Mouse (Mus musculus) stomach, embryonic 16.5 days (tissue): ENCODE results near the gene Psmd2. TPM values are rescaled to one million over a fixed set of nuclear protein-coding genes. Genes with fewer than 3 reads are reported as not detected.
"Not testable (repeated sequence)": the region's sequence is repeated elsewhere in the genome, so short reads cannot be mapped to it uniquely, and the experiment has no call there.

ENCODE experiments used
- ATAC-seq: fragments of 200-750 bp; cut with Nextera tagmentation; 2 replicates; pipeline ENCODE4 v1.8.0; 2017; ENCODE audit warnings: moderate number of reproducible peaks, moderate TSS enrichment; ENCODE audit not compliant: insufficient read depth, low FRiP score
- H3K27ac ChIP-seq: fragments of 300-500 bp; sonication (generic); 2 replicates; pipeline ENCODE4 v1.5.1; 2014; ENCODE audit warnings: low read length
- H3K27me3 ChIP-seq: fragments of 300-500 bp; sonication (generic); 2 replicates; pipeline ENCODE4 v1.6.1; 2014; ENCODE audit warnings: low read length, control low read depth, mixed read lengths; ENCODE audit not compliant: control insufficient read depth, insufficient read depth
- H3K36me3 ChIP-seq: fragments of 300-500 bp; sonication (generic); 2 replicates; pipeline ENCODE4 v1.6.1; 2014; ENCODE audit warnings: low read length; ENCODE audit not compliant: control insufficient read depth, insufficient read depth
- H3K4me1 ChIP-seq: fragments of 300-500 bp; sonication (generic); 2 replicates; pipeline ENCODE4 v1.6.1; 2014; ENCODE audit warnings: low read length, control low read depth, mixed read lengths; ENCODE audit not compliant: control insufficient read depth, insufficient read depth
- H3K4me2 ChIP-seq: fragments of 300-500 bp; sonication (generic); 2 replicates; pipeline ENCODE4 v1.6.1; 2014; ENCODE audit warnings: low read depth, low read length, mixed read lengths
- H3K4me3 ChIP-seq: fragments of 300-500 bp; sonication (generic); replicated peaks from 2 replicates; pipeline ENCODE4 v1.5.1; 2014; ENCODE audit warnings: mild to moderate bottlenecking, low read length
- H3K9ac ChIP-seq: fragments of 300-500 bp; sonication (generic); 2 replicates; pipeline ENCODE4 v1.6.1; 2014; ENCODE audit warnings: low read length
- H3K9me3 ChIP-seq: fragments of 300-500 bp; sonication (generic); replicated peaks from 2 replicates; pipeline ENCODE4 v1.6.1; 2016; ENCODE audit warnings: low read length, control low read depth; ENCODE audit not compliant: control insufficient read depth
- WGBS: fragments of 180-500 bp; shearing (Covaris S2); extraction: QIAGEN DNeasy Blood & Tissue Kit; methylation state at CpG from one replicate; pipeline ENCODE4 v1.1.7; 2014; 5-methylcytosine and 5-hydroxymethylcytosine counted together
- polyA plus RNA-seq: library from polyadenylated mRNA; unstranded; fragments of >200 nt; fragmentation: Nextera tagmentation; extraction: Ambion mirVana; gene quantifications from 2 replicates; pipeline ENCODE4 v1.2.1, GENCODE M21; 2015

Gene Psmd2
- polyA plus RNA-seq, 1 experiment from 2014 or later: 291 TPM

DNA sequence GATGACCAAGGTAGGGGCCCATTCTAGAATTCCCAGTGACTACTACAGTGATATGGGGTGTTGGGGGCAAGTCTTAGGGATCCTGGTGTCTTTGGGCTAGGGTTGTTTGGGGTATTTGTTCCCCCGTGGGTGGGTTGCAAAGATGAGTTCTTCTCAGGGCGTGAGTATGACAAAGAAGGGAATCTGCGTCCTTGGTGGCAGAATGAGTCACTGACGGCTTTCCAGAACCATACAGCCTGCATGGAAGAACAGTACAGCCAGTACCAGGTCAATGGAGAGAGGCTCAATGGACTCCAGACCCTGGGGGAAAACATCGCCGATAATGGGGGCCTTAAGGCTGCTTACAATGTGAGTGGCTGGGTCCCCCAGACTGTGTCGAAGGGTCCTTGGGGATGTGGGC lies 7.5 kb upstream of the Psmd2 start:
- Histone ChIP-seq H3K4me2 (no peak overlapping the region), H3K36me3 (no peaks in the 10 kb centered on the region), H3K27me3 (no peaks in the 10 kb centered on the region), H3K27ac (no peak overlapping the region), H3K4me3 (no peak overlapping the region), H3K4me1 (no peaks in the 10 kb centered on the region), H3K9ac (no peak overlapping the region), H3K9me3 (no peaks in the 10 kb centered on the region)
- ATAC-seq: no peak
- WGBS: 78% methylated on average over 7 of the region's 7 CpGs

DNA sequence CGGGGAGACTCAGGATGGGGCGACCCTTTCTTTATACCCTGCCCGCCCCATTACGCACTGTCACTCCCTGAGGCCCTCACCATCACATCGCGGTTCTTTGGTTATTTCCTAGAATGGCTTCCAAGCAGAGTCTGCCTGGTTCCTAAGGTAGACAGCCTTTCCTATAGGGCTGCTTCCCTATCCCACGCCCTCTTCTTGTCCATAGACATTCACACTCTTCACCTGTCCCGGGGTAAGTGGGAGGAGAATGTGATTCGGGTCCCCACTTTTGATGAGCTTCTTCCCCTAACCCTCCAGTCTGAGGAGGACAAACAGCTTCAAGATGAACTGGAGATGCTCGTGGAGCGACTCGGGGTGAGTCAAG lies 477 bp downstream of the Psmd2 start:
- Histone ChIP-seq H3K36me3 (peaks cover 8% of the 10 kb centered on the region), H3K27me3 (no peaks in the 10 kb centered on the region), H3K4me1 (peaks cover 12% of the 10 kb centered on the region), H3K4me2 (peak overlapping the region; percentile 95), H3K9ac (peak overlapping the region; percentile 87), H3K9me3 (no peaks in the 10 kb centered on the region), H3K27ac (peak overlapping the region; percentile 26; the same call in 1 of the 2 replicates), H3K4me3 (peak overlapping the region; percentile 91)
- no peak for ATAC-seq
- 8% methylated on average over 12 of the region's 12 CpGs for WGBS

GRCm38 (mm10) chr16:20653315-20653714 lies 1.9 kb downstream of the Psmd2 start:
- WGBS: 51% methylated on average over 2 of the region's 2 CpGs
- Histone ChIP-seq H3K9ac (no peak overlapping the region), H3K4me3 (no peak overlapping the region), H3K36me3 (peaks cover 8% of the 10 kb centered on the region), H3K4me2 (no peak overlapping the region), H3K27me3 (no peaks in the 10 kb centered on the region), H3K4me1 (peaks cover 12% of the 10 kb centered on the region), H3K27ac (no peak overlapping the region), H3K9me3 (no peaks in the 10 kb centered on the region)
- ATAC-seq: no peak

DNA sequence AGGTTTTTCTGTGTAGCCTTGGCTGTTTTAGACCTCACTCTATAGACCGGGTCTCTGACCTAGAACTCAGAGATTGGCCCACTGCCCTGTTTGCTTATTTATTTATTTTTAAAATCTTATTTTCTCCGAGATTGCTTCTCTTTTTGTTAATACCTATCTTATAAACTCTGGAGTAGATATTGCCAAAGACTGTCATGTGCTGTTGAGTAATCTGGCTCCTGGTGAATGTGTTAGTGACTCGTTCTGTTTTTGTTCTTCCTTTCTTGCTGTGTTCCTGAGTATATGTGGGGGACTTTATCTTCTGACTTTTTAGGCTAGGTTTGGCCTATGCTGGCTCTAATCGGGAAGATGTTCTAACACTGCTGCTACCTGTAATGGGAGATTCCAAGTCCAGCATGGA lies 6.2 kb downstream of the Psmd2 start:
- Histone ChIP-seq H3K27ac (no peak overlapping the region), H3K4me2 (no peak overlapping the region), H3K9ac (no peak overlapping the region), H3K27me3 (no peaks in the 10 kb centered on the region), H3K4me1 (peaks cover 6% of the 10 kb centered on the region), H3K9me3 (no peaks in the 10 kb centered on the region), H3K4me3 (no peak overlapping the region), H3K36me3 (peaks cover 33% of the 10 kb centered on the region)
- WGBS: 95% methylated on average over 4 of the region's 4 CpGs
- no peak for ATAC-seq

DNA sequence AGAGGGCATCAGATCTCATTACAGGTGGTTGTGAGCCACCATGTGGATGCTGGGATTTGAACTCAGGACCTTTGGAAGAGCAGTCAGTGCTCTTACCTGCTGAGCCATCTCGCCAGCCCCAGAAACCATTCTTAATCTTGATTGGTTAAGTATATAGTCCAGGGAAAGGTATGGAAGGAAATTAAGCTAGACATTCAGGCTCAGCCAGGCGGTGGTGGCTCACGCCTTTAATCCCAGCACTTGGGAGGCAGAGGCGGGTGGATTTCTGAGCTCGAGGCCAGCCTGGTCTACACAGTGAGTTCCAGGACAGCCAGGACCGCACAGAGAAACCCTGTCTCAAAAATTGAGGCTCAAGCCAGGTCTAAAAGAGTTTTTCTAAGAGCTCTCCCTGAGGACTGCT lies 16.6 kb downstream of the Psmd2 start, which contains the start of gene Eif4g1:
Eif4g1 (plus strand) TSS at position 301 of the 400 bp plus-strand sequence.
- H3K9ac ChIP-seq, H3K27ac ChIP-seq, H3K9me3 ChIP-seq, ATAC-seq, H3K27me3 ChIP-seq, H3K36me3 ChIP-seq, H3K4me1 ChIP-seq, H3K4me3 ChIP-seq, H3K4me2 ChIP-seq: not testable (repeated sequence)
- WGBS: 100% methylated on average over 3 of the region's 6 CpGs

DNA sequence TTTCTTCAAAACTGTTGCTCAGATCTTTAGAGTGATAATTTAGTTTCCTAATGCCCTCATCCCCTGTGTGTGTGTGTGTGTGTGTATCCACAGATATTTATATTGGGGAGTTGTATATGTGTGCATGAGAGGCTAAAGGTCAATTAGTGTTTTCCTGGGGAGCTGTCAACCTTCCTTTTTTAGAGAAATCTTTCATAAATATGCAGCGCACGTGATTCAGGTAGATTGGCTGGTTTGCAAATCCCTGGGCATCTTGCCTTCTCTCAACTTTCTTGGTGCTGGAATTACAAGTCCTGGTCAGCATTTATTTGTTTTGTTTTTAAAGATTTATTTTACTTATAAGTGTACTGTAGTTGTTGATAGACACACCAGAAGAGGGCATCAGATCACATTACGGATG lies 18.8 kb downstream of the Psmd2 start:
- Histone ChIP-seq H3K9ac (no peak overlapping the region), H3K4me2 (no peak overlapping the region), H3K27me3 (no peaks in the 10 kb centered on the region), H3K36me3 (peaks cover 5% of the 10 kb centered on the region), H3K4me1 (peaks cover 19% of the 10 kb centered on the region), H3K9me3 (no peaks in the 10 kb centered on the region), H3K4me3 (no peak overlapping the region), H3K27ac (no peak overlapping the region)
- no peak for ATAC-seq
- WGBS: 79% methylated on average over 3 of the region's 3 CpGs

GRCm38 (mm10) chr16:20671886-20672285 lies 20.4 kb downstream of the Psmd2 start:
- WGBS: 19% methylated on average over 6 of the region's 6 CpGs

GRCm38 (mm10) chr16:20672500-20672902 lies 21.0 kb downstream of the Psmd2 start:
- Histone ChIP-seq H3K4me3 (peak overlapping the region; percentile 93), H3K9me3 (no peaks in the 10 kb centered on the region), H3K27ac (peak overlapping the region; percentile 95), H3K4me2 (peak overlapping the region; percentile 98), H3K36me3 (peaks cover 18% of the 10 kb centered on the region), H3K4me1 (peaks cover 24% of the 10 kb centered on the region), H3K27me3 (no peaks in the 10 kb centered on the region), H3K9ac (peak overlapping the region; percentile 96)
- under 1% methylated on average over 38 of the region's 38 CpGs for WGBS
- peak; percentile 96 for ATAC-seq

More at GRCm38 (mm10) chr16:20671886-20672285, 20.4 kb downstream of the Psmd2 start:
- H3K4me3 ChIP-seq: peak overlapping the region; percentile 93
- peak overlapping the region; percentile 55 for H3K9ac ChIP-seq
- no peak for ATAC-seq
- no peaks in the 10 kb centered on the region for H3K9me3 ChIP-seq
- peak overlapping the region; percentile 57 for H3K4me2 ChIP-seq
- peaks cover 17% of the 10 kb centered on the region for H3K36me3 ChIP-seq
- H3K27me3 ChIP-seq: no peaks in the 10 kb centered on the region
- H3K27ac ChIP-seq: no peak overlapping the region
- peaks cover 23% of the 10 kb centered on the region for H3K4me1 ChIP-seq

GRCm38 (mm10) chr16:20672965-20673705 lies 21.7 kb downstream of the Psmd2 start:
- peaks cover 22% of the 10 kb centered on the region for H3K36me3 ChIP-seq
- no peaks in the 10 kb centered on the region for H3K9me3 ChIP-seq
- H3K9ac ChIP-seq: peak overlapping the region; percentile 96
- H3K4me2 ChIP-seq: peak overlapping the region; percentile 98
- under 1% methylated on average over 73 of the region's 78 CpGs for WGBS
- H3K27me3 ChIP-seq: no peaks in the 10 kb centered on the region
- peak overlapping the region; percentile 93 for H3K4me3 ChIP-seq
- H3K4me1 ChIP-seq: peaks cover 28% of the 10 kb centered on the region
- ATAC-seq: peak; percentile 78; the same call in 1 of the 2 replicates
- peak overlapping the region; percentile 95 for H3K27ac ChIP-seq
